Mouse (Mus musculus) retina, postnatal 1 day (tissue): ENCODE measurements around the gene Synj1.

Experiments
- DNase-seq: peaks from one replicate; pipeline ENCODE4 v3.0.0-alpha.2; 2012

The Synj1 gene

DNA sequence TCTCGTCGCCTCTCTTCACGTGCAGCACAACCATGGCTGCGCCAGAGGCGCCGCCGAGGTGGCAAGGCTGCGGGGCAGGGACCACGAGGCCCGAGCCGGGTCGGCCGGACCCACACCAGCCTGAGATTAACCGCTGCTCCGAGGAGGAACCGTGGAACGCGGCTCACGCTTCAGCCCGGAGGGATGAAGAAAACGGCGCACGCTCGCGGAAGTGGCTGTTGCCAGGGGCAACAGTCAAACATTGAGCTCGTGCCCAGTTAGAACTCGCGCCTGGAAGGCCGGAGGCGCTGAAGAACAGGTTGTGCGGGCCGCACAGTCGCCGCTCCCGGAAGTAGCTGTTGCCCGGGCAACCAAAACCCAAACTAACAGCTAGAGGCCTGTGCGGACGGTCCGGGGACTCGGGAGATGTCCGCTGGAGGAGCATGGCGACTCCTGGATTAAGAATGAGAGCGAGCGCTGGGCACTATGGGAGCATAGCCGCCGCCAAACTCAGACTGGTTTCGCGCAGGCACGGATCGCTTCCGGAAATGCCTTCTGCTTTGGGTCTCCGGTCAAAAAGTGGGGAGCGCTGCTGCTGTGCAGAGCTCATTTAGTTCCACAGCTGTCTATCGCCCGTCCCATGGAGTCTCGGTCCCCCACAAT lies 76.3 kb downstream of the Synj1 start, which contains the start of gene Cfap298:
TSS of gene Cfap298 (minus strand) at position 428 of the 642 bp plus-strand sequence.
- DNase-seq: peak; percentile 99

DNA sequence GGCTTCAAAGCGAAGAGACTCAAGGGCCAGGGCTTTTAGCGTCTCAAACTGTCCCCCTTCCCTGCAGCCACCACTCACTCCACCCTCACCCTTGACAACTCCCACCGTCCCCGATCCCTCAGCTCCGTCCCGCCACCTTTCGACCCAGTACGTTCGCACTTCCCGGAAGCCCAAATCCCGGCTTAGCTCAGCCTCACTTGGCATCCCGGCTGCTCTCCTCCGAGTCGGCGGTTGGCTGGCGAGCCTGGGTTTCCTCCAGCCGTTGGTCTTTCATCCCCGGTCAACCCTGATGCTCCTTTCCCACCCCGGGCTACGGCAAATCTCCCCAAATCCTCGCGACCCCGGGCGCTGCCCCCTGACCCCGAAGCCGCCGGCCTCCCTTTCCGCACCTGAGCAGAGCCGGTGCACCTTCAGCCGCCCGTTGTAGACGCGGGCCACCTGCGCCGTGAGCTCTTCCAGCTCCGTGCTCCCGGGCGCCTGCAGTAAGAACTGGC lies 76.9 kb downstream of the Synj1 start:
- DNase-seq: peak; percentile 78

DNA sequence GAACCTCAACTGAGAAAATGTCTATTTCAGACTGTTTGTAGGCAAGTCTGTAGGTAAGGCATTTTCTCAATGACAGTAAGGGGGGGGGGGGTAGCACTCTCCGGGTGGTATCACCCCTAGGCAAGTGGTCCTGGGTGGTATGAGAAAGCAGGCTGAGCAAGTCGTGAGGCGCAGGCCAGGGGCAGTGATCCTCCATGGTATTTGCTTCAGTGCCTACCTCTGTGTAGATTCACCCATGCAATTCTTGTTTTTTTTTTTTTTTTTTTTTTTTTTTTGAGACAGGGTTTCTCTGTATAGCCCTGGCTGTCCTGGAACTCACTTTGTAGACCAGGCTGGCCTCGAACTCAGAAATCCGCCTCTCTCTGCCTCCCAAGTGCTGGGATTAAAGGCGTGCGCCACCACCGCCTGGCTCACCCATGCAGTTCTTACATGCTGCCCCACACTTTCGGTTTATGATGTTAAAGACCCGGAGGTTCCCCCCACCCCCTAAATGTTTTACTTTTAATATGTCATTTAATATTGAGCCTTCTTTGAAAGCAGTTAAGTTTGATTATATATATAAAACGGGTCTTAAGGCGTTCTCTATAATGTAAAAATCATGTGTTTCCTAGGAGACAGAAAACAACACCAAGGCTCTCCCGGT lies 77.5 kb downstream of the Synj1 start:
- no peak for DNase-seq

DNA sequence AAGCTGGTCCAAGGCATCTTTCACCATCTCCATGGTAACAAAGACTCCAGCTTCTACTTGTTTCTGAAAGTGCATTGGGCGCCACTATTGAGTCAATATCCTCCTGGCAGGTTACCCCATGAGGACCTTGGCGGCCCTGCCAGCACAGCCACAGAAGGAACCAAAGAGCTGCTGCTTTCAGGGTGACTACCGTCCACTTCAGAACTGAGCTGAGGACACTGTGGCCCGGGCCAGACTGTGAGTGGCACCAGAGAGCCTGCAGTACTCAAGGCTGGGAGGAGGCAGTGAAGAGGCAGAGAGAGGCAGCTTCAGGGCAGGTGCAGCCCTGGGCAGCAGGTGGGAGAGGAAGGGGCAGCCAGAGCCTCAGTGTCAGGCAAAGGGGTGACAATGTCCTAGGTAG lies 83.7 kb downstream of the Synj1 start:
- no peak for DNase-seq

DNA sequence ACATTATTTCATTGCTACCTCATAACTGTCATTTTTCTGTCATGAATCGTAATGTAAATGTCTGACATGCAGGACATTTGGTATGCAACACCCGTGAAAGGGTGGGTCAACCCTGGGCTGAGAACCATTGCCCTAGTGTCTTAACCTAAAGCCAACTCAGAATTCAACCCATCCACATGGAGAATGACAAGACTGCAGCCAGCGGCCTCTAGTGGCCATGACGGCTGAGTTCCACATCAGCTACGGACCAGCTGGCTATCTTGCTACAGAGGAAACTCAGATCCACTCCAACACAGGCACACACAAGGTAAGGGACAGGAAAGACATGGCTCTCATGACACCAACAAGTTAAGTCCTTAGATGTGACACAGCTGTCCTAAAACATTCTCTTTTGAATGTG lies 85.6 kb downstream of the Synj1 start:
- peak; percentile 74 for DNase-seq

DNA sequence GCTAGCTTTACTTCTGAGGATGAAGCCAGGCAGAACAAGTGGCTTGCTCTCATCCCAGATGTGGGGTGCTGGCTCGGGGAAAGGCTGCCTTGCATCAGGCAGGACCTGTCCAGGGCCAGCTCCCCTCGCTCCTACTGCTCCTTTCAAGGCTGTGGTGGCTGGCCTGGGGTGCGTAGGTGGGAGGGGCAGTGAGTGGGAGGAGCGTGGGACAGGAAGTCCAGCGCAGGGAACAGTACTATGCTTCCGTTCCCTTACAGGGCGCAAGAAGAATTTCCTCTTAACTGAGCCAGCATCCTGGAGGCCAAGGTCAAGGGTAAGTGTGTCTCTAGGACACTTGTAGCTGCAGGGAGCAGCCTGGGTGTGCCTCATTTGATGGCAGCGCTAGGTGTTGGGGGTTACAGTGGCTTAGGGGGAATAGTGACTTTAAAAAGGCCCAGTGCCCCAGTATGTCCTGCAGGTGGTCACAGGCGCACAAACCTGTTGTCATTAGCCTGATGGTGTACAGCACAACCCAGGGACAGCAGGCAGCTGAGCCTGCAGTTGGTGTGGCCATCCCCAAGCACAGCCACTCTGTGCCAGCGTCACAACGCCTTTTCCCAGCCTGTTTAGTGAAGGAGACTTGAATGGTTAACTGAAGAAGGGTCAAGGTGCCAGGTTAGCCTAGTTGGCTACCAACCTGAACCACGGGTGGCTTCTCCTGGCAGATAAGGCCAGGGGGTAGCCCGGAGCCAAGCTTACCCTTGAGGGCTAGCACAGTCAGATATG lies 86.3 kb downstream of the Synj1 start:
- no peak for DNase-seq

DNA sequence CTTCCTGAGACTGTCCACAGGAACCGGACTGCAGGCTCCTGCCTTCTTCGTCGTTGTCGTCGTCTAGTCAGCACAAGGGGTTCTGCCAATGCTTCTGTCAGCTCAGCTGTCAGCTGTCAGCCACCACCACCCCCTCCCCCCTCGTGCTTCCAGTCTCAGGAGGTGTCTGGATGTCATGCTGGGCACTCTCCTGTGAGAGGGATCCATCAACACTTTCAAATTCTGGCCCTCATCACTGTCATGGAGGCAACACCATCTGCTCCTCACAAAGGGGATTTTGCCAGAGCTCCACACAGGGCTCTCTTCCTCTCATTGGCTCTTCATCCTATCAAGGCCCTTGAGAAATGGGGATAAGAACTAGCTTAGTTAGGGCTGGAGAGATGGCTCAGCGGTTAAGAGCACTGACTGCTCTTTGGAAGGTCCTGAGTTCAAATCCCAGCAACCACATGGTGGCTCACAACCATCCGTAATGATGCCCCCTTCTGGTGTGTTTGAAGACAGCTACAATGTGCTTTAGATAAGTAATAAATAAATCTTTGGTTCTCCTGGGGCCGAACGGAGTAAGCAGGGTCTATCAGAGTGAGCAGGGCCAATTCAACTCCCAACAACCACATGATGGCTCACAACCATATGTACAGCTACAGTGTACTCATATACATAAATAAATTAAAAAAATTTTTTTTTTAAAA lies 89.5 kb downstream of the Synj1 start:
- DNase-seq: peak; percentile 53

DNA sequence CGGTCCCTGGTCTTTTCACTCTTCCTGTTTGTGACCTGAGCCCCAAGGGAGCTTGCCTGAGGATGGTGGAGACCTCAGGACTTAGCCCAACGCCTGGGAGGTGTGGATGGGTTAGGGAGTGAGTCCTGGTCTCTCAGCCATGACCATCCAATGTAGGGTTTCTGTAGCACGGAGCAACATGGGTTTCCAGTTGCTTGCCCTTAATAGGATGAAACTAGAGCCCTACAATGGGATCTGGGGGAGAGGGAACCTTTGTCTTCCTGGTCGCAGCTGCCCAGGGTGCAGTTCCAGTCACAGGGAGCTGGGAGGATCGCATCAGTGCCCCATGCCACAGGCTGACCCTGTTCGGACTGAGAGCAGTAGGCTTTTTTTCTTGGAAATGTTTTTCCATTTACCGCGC lies 94.0 kb downstream of the Synj1 start:
- no peak for DNase-seq

DNA sequence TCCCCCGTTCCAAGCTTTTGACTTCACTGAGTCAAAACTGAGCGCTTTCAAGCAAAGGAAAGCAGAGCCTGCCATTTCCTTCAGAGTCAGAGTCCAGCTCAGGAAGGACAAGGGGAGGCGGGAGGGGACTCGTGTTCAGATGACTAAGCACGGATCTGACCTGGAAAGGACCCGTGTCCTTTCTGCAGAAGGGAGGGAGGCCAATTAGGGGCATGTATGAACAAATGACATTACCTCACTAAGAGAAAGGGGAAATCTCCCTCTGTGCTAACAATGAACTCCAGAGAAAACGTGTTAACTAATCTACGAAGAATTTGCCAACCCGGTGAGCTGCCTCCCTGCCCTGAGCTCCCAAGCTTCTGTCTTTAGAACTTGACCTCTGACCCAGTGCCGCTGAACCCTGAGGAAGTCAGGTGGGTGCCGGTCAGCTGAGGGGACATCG lies 95.0 kb downstream of the Synj1 start:
- DNase-seq: peak; percentile 72

DNA sequence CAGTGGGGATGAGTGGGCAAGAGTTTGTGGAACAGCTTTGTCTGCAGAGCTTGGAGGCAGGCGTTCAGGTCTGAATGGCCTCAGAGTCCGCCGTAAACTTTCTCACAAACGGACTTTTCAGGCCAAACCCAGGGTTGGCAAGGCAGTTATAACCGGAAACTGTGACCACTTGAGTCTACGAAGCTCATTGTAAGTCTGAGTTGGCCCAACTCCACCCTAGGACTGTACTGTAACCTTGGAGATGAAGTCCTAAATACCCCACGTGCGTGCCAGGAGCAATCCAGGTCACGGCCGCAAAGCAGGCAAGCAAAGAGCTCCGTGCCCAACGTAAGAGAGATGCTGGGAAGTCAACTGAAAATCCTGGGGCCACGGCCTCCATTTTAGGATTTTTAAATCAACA lies 99.3 kb downstream of the Synj1 start:
- no peak for DNase-seq

DNA sequence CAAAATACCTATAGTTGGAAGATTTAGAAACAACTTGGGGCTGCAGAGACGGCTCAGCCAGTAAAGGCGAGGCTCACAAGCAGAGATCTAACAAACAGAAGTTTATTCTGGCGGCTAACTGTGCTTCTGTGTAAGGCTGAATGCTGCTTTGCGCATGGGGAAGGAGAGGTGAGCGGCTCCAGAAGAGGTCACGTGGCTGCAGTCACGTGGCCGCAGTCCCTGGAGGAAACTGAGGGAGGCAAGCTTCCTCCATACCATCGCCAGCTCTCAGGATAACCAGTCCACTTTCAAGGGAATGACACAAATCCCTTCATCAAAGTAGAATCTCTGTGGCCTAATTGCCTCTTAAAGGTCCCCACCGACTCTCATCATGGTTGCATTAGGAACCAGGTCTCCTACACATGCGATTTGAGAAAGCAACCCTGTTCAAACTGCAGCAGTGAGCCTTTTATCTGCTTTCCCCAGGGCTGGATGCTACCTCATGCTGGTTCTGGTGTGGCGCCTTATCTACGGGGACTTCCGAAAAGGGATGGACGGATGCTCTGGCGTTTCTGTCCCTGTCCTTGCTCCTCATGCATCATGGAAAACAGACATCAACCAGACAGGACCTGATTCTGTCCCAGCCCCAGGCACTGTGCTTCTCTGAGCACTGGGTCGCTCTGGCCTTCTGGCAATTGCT lies 100.1 kb downstream of the Synj1 start:
- DNase-seq: no peak

DNA sequence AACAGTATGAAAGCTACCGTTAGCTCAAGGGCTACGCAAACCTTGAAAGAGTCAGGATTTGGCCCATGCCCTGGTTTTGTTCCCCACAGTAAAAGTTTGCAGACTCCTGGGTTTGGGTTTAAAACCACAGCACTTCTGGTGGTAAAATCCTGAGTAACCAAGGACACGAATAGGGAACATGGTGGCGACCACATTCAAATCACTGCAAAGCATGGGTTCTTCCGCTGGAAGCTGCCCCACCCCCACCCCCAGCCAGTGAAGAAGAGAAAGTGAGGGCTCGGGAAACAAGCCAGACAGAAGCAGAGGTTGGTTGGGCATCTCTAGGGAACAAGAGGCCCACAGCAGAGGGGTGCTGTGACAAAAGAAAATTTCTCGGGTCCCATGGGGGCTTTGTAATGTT lies 103.9 kb downstream of the Synj1 start:
- no peak for DNase-seq

DNA sequence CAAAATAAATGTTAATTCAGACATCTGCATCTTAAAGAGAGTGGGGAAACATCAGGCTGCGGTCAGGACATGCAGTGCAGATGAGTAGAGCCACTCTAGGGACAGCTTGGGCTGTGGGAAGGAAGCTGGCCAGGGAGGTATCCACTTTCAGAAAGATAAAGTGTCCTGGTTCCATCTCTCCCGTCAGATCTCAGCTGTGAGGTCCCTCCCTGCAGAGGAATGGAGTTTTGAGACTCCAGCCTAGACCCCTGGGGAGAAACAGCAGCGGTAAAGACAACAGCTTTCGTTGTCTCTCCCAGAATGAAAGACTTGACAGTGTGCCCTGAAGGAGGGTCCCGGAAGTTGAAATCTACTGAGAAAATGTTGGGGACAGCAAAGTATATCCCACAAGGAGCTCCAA lies 107.8 kb downstream of the Synj1 start:
- DNase-seq: no peak

DNA sequence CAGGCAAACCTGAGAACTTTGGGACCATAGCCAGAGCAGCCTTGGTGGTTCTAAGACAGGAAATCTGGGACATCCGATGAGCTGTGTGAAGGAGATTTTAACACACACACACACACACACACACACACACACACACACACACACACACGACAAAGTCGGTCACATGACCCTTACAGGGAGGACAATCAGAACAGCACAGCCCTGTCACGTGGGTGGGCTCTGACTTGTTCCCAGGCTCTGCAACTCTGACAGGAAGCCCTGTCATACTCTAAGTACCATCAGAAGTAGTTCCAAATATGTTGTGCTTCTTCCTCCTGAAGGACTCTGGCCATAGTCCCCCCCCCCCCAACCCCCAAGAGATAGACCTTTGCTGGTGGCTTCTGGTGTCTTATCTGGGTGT lies 109.7 kb downstream of the Synj1 start:
- DNase-seq: no peak

DNA sequence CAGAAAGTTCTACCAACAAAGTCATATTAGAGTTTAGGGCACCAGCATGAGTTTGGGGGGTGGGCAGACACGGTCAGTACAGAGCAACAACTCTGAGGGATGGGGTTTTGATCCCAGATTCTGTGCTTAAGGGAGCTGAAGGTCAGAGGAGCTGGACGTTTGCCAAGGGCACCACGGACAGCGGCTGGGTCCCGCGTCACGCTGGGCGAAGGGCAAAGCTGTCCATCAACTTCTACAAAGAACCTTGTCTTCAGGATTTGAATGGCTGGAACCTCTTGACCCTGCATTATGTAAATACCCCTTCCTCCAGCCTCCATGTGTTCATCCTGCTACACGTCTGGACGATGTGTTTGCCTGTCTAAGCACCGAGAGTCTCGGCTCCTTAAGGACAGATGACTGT lies 111.6 kb downstream of the Synj1 start:
- peak; percentile 50 for DNase-seq

DNA sequence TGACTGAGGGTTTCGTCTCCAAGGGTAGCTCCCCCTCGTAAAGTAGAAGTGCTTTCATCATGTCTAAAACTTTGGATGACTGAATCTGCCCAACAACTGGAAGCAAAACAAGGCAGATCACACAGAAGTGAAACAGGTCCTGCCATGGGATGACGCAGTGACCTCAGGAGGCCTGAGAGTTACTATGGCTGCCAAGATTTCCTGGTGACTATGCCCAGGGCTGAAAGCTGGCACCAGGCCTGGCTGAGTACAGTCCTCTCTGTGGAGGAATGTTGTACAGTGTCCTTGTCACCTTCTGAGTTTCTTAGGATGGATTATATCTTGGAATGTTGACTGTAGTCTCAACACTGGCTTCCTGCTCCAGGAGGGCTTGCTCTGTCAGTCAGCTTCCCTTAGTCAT lies 113.5 kb downstream of the Synj1 start:
- no peak for DNase-seq

DNA sequence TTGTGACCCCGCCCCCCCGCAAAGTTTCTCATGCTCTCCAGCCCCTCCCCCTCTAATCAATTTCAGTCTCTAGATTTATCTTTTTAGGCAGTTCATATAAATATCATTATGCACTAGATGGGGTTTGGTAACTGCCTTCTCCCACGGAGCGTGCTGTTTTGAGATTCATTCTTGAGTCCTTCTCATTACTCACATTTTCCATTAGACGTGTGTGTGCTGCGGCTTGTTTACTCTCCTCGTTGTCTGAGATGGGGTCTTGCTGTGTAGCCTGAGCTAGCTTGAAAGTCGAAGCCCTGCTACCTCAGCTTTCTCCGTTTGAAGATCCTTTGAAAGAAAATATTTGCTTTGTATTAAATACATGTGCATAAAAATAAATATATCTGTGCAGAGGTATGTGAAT lies 117.3 kb downstream of the Synj1 start:
- no peak for DNase-seq

DNA sequence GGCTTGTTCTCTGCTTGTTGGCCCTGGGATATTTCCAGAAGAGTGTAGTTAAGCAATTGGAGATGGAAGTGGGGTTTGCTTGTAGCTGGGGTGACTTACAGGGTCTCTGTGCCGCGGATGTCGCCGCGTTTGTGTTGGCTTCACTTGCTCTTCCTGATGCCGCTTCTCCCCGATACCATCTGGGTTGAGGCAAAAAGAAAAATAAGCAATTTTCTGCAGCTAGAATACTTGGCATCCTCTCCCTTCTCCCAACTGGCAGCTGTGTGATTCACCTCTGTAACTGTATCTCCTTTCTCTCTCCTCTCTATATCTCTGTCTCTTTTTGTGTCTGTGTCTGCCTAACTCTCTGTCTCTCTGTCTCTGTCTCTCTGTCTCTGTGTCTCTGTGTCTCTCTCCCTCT lies 118.1 kb downstream of the Synj1 start:
- DNase-seq: no peak

DNA sequence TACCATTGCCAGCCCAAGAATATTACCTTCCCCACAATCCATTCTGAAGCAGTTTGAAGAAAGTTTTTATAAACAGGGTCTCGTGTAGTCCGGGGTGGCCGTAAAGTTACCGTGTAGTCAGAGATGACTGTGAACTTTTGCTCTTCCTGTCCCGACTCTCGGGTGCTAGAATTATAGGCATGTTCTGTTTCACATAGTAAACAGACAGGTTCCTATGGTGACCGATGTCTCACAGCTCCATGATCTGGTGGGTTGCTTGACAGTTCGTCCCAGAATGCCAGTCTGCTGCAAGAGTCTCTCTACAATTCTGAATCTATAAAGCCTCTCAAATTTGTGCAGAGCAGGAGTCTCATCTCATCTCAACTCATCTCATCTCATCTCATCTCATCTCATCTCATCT lies 119.0 kb downstream of the Synj1 start:
- DNase-seq: no peak

DNA sequence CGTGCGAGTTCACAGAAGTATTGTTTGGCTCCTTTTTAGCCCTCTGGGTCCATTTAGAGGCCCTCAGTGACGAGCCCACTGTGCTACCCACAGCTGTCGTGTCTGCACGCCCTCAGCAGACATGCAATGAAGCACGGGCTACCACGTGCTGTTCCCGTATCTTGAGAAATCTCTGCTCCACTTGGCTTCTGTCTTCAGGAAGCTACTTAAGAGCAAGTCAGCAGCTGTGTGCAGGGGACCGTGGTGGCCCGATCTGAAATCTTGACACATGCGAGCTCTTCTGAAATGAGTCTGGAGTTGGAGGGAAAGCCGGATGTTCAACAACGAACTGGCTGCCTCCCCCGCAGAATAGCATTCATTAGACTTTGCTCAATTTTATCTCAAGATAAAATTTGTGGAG lies 119.5 kb downstream of the Synj1 start:
- DNase-seq: peak; percentile 53

DNA sequence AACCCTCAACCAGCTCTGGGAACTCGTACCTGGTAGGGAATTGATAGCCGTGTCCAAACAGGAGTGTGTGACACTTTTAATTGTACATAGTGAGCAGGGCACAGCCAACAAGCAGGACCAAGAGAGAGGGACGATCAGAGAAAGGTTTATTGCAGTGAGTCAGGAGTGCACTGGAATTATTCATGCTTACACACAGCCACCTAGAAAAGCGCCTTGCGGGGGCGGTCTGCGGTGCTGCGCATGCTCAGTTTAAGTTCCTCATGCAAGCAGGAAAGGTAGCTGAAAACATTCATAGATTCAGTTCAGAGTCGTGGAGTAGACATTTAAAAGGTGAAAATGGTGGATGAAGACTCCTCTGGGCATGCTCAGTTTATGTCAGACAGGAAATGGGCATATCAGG lies 120.4 kb downstream of the Synj1 start:
- no peak for DNase-seq
